Mouse (Mus musculus) limb, embryonic 14.5 days (tissue): ENCODE data around the gene Ngfr. TPM values are rescaled to one million over a fixed set of nuclear protein-coding genes. Genes with fewer than 3 reads are reported as not detected.
A peak's percentile ranks its signal among the peaks of the same experiment; 100 is the strongest.
"Not testable (repeated sequence)": the region's sequence is repeated elsewhere in the genome, so short reads cannot be mapped to it uniquely, and the experiment has no call there.

Experiments
- ATAC-seq: fragments of 200-750 bp; cut with Nextera tagmentation; 2 replicates; pipeline ENCODE4 v1.8.0; 2017; ENCODE audit warnings: low read depth, moderate number of reproducible peaks, moderate TSS enrichment; ENCODE audit not compliant: low FRiP score
- DNase-seq: peaks from one replicate; pipeline ENCODE4 v3.0.0-alpha.2; 2015; ENCODE audit warnings: low spot score
- H3K27ac ChIP-seq: fragments of 300-500 bp; sonication (generic); replicated peaks from 2 replicates; pipeline ENCODE4 v1.5.1; 2014; ENCODE audit warnings: low read depth, mild to moderate bottlenecking, low read length, moderate library complexity, mixed read lengths
- H3K27me3 ChIP-seq: fragments of 300-500 bp; sonication (generic); 2 replicates; pipeline ENCODE4 v1.6.1; 2014; ENCODE audit warnings: low read length, mixed read lengths; ENCODE audit not compliant: control insufficient read depth, insufficient read depth
- H3K36me3 ChIP-seq: fragments of 300-500 bp; sonication (generic); 2 replicates; pipeline ENCODE4 v1.6.1; 2014; ENCODE audit warnings: mild to moderate bottlenecking, low read length, moderate library complexity, mixed read lengths; ENCODE audit not compliant: control insufficient read depth, insufficient read depth
- H3K4me1 ChIP-seq: fragments of 300-500 bp; sonication (generic); 2 replicates; pipeline ENCODE4 v1.6.1; 2014; ENCODE audit warnings: antibody characterized with exemption, low read length, mixed read lengths; ENCODE audit not compliant: control insufficient read depth, insufficient read depth
- H3K4me2 ChIP-seq: fragments of 300-500 bp; sonication (generic); replicated peaks from 2 replicates; pipeline ENCODE4 v1.6.1; 2014; ENCODE audit warnings: low read depth, mild to moderate bottlenecking, low read length, moderate library complexity; ENCODE audit not compliant: severe bottlenecking
- H3K4me3 ChIP-seq: fragments of 300-500 bp; sonication (generic); replicated peaks from 2 replicates; pipeline ENCODE4 v1.5.1; 2014; ENCODE audit warnings: low read length
- H3K9ac ChIP-seq: fragments of 300-500 bp; sonication (generic); 2 replicates; pipeline ENCODE4 v1.6.1; 2014; ENCODE audit warnings: mild to moderate bottlenecking, low read depth, low read length, moderate library complexity; ENCODE audit not compliant: severe bottlenecking
- H3K9me3 ChIP-seq: fragments of 300-500 bp; sonication (generic); 2 replicates; pipeline ENCODE4 v1.6.1; 2016; ENCODE audit warnings: low read length; ENCODE audit not compliant: control insufficient read depth
- POLR2A ChIP-seq: fragments of 200-500 bp; IDR thresholded peaks from 2 replicates; pipeline ENCODE4 v1.8.0; 2012; ENCODE audit warnings: inconsistent platforms, mild to moderate bottlenecking, moderate library complexity, borderline replicate concordance; ENCODE audit not compliant: insufficient read depth, insufficient read length; ENCODE audit errors: extremely low read depth
- WGBS: fragments of 180-500 bp; shearing (Covaris S2); extraction: QIAGEN DNeasy Blood & Tissue Kit; methylation state at CpG from one replicate; pipeline ENCODE4 v1.1.7; 2014; 5-methylcytosine and 5-hydroxymethylcytosine counted together
- polyA plus RNA-seq, 2 experiments: library from polyadenylated mRNA; depleted of rRNA in 1 of 2; stranded (reverse) in 1 of 2; unstranded in 1 of 2; fragments of >200 nt; fragmentation: Nextera tagmentation in 1 of 2; extraction: Ambion mirVana in 1 of 2; gene quantifications; 2 replicates each; pipeline versions ENCODE4 v1.2.1 to v1.2.3; 2012 to 2014

Ngfr gene
- polyA plus RNA-seq, 2 experiments: 32.3 to 52.7 TPM

DNA sequence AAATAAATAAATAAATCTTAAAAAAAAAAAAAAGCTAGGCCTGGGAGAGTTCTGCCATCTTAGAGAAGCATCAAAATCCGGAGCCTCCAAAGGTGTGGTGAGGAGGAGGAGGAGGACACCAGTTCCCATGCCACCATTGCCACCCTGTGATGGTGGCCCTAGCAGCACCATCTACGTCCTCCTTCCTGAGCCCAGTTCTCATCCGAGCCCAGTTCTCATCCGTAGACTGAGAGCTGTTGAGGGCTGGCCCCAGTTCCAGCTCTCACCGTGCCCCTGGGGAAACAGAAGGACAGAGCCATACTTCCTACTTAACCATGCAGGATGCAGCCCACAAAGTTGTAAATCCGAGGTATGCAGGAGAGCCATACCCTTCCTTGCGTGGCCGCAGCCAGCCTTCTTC lies 22.4 kb upstream of the Ngfr start:
- H3K9ac ChIP-seq: no peak overlapping the region
- WGBS: 44% methylated on average over 8 of the region's 8 CpGs
- peaks cover 21% of the 10 kb centered on the region for H3K4me1 ChIP-seq
- no peaks in the 10 kb centered on the region for H3K9me3 ChIP-seq
- no peak overlapping the region for H3K27ac ChIP-seq
- peak overlapping the region; percentile 11; the same call in 1 of the 2 replicates for H3K4me3 ChIP-seq
- H3K27me3 ChIP-seq: no peaks in the 10 kb centered on the region
- peak overlapping the region; percentile 35 for H3K4me2 ChIP-seq
- ATAC-seq (no peak), DNase-seq (no peak)
- TF ChIP-seq POLR2A: no peak
- H3K36me3 ChIP-seq: no peaks in the 10 kb centered on the region

- H3K4me3 ChIP-seq, H3K9ac ChIP-seq, ATAC-seq, H3K36me3 ChIP-seq, H3K27me3 ChIP-seq, H3K9me3 ChIP-seq, DNase-seq, H3K4me2 ChIP-seq, H3K27ac ChIP-seq: not testable (repeated sequence)
- 98% methylated on average over 3 of the region's 5 CpGs for WGBS
- peaks cover 16% of the 10 kb centered on the region for H3K4me1 ChIP-seq
Measured at GRCm38 (mm10) chr11:95607286-95607685, 19.8 kb upstream of the Ngfr start.

- H3K4me3 ChIP-seq: no peak overlapping the region
Measured at GRCm38 (mm10) chr11:95598214-95599062, 10.9 kb upstream of the Ngfr start.

GRCm38 (mm10) chr11:95597741-95598140 lies 10.2 kb upstream of the Ngfr start:
- no peaks in the 10 kb centered on the region for H3K9me3 ChIP-seq
- WGBS: 30% methylated on average over 13 of the region's 13 CpGs
- H3K27me3 ChIP-seq: peaks cover 25% of the 10 kb centered on the region; the same call in 1 of the 2 replicates
- peaks cover 33% of the 10 kb centered on the region for H3K4me1 ChIP-seq
- ATAC-seq (no peak), DNase-seq (no peak)
- no peak overlapping the region for H3K4me3 ChIP-seq
- H3K9ac ChIP-seq: no peak overlapping the region
- H3K36me3 ChIP-seq: no peaks in the 10 kb centered on the region
- no peak overlapping the region; the same call in 1 of the 2 replicates for H3K4me2 ChIP-seq
- H3K27ac ChIP-seq: no peak overlapping the region
- no peak for TF ChIP-seq POLR2A

More at GRCm38 (mm10) chr11:95598214-95599062, 10.9 kb upstream of the Ngfr start:
- WGBS: 17% methylated on average over 14 of the region's 14 CpGs
- Histone ChIP-seq H3K36me3 (no peaks in the 10 kb centered on the region), H3K9ac (no peak overlapping the region), H3K27ac (no peak overlapping the region), H3K4me2 (no peak overlapping the region; the same call in 1 of the 2 replicates), H3K27me3 (peaks cover 22% of the 10 kb centered on the region; the same call in 1 of the 2 replicates), H3K9me3 (no peaks in the 10 kb centered on the region), H3K4me1 (peaks cover 33% of the 10 kb centered on the region)
- ATAC-seq (no peak), DNase-seq (no peak)
- no peak for TF ChIP-seq POLR2A

GRCm38 (mm10) chr11:95596704-95597103 lies 9.2 kb upstream of the Ngfr start:
- Histone ChIP-seq H3K27ac (no peak overlapping the region), H3K4me1 (peaks cover 33% of the 10 kb centered on the region), H3K36me3 (no peaks in the 10 kb centered on the region), H3K9me3 (no peaks in the 10 kb centered on the region), H3K4me3 (no peak overlapping the region), H3K27me3 (peaks cover 25% of the 10 kb centered on the region; the same call in 1 of the 2 replicates), H3K9ac (no peak overlapping the region), H3K4me2 (no peak overlapping the region)
- no peak for ATAC-seq
- no peak for TF ChIP-seq POLR2A
- 34% methylated on average over 11 of the region's 11 CpGs for WGBS
- no peak for DNase-seq
